In the genomic region with DNA sequence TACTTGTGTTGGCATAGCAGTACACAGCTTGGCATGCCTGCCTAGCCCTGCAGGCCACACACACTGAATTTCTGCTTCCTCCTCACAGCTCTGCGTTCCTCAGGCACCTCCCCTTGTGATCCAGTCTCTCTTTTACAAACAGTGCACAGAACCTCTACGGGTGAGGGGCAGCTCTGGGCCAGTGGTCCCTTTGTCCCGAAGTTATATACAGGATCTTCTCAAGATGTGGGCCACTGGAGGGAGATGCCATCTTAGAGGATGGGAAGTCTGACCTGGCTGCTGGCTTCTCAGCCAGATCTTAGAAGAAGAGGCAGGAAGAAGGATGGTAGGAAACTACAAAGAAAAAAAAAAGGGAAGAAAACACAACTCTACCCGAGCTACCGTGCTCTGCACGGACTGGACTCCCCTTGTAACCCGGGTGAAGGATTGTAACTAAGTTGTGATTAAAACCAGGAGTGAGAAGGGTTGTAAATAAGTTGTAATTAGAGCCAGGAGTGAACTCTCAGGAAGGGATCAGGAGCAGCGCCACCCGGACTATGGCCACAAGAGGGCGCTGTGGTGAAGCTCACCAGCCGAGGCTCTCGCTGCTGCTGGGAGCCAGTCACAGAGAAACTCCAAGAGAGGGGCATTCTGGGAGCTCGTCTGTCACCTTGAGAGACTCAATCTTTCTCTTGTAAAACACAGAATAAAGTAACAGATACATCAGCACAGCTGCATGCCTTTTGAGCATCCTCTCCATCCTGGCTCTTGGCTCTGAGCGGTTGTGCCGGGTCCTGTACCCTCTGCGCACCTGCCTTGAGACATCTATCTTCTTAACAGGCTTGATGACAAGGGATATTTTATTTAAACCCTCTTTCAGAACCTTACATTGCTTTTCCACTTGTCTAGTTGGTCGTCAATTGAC, we compare ENCODE assay signal across 8 mouse cellular contexts.
DNase-seq lines count a peak whose midpoint lies in the region; ATAC-seq lines count a peak whose summit lies in the region.

No protein-coding gene starts in this region.

- no peak overlapping the region for H3K4me3 ChIP-seq in hindbrain, embryonic 16.5 days (ENCODE audit: low read length)

- H3K4me2 ChIP-seq in hindbrain, embryonic 16.5 days (ENCODE audit: low read length): no peak overlapping the region

- H3K4me1 ChIP-seq in hindbrain, embryonic 16.5 days (ENCODE audit: control insufficient read depth, insufficient read depth, low read depth, low read length): peaks cover 2% of the 10 kb centered on the region; the same call in 1 of the 2 replicates

- 18% methylated on average over 17 of the region's 17 CpGs for WGBS in hindbrain, embryonic 16.5 days

- H3K9ac ChIP-seq in hindbrain, embryonic 16.5 days (ENCODE audit: low read depth, low read length): no peak overlapping the region

- no peaks in the 10 kb centered on the region for H3K36me3 ChIP-seq in hindbrain, embryonic 16.5 days (ENCODE audit: control insufficient read depth, insufficient read depth, low read length)

- no peaks in the 10 kb centered on the region; the same call in 1 of the 2 replicates for H3K27me3 ChIP-seq in hindbrain, embryonic 16.5 days (replicated peaks; ENCODE audit: control insufficient read depth, insufficient read depth, low read length)

- peak; percentile 89 to 93 for DNase-seq in cerebellum, postnatal 25 days
- peak; percentile 76 for DNase-seq in gastrocnemius, adult 18-20 months (ENCODE audit: low spot score)
- peak; percentile 79 to 96 for DNase-seq in layer of hippocampus, postnatal 25 days (ENCODE audit: extremely low spot score in 1 of 2, low spot score in 1 of 2)
- peak; percentile 73 for DNase-seq in right cerebral cortex, postnatal 25 days
- peak; percentile 71 for DNase-seq in yolk sac, embryonic 10.5 days (ENCODE audit: low spot score)

- no peaks in the 10 kb centered on the region for H3K9me3 ChIP-seq in hindbrain, embryonic 16.5 days (ENCODE audit: control insufficient read depth, low read length)

- no peak overlapping the region for H3K27ac ChIP-seq in hindbrain, embryonic 16.5 days (ENCODE audit: low read depth, low read length)

- peak; percentile 79 for ATAC-seq in activated CD4-positive, CD25-positive, alpha-beta regulatory T cell, adult 4 months
- peak; percentile 76 for ATAC-seq in hindbrain, embryonic 16.5 days
- peak; percentile 70 for ATAC-seq in megakaryocyte-erythroid progenitor cell, adult 5-6 weeks (replicated peaks; ENCODE audit: low FRiP score, low TSS enrichment, poor library complexity, severe bottlenecking)
